Comparison of ENCODE assay signal across 8 mouse cellular contexts in genomic region chrY:808991-809661, GRCm38 (mm10). TPM values are rescaled to one million over a fixed set of nuclear protein-coding genes. Genes with fewer than 3 reads are reported as not detected.
DNase-seq lines count a peak whose midpoint lies in the region; ATAC-seq and TF ChIP-seq lines count a peak whose summit lies in the region.

No protein-coding gene starts in this region.

- peak overlapping the region; percentile 48 for H3K4me2 ChIP-seq in heart, embryonic 16.5 days (ENCODE audit: low read depth, low read length)

- peak; percentile 43 for DNase-seq in adrenal gland, postnatal 25 days
- DNase-seq in adrenal gland, postnatal 14 days, result no peak
- DNase-seq in embryo, embryonic 10.5 days (ENCODE audit: low spot score), result peak; percentile 74
- peak; percentile 3 for DNase-seq in liver
- DNase-seq in right cerebral cortex, adult 2 months (ENCODE audit: low spot score in 2 of 2), result no peak
- DNase-seq in layer of hippocampus, adult 9-10 months (ENCODE audit: low spot score), result no peak

- H3K36me3 ChIP-seq in heart, embryonic 16.5 days (ENCODE audit: control insufficient read depth, insufficient read depth), result no peaks in the 10 kb centered on the region

- H3K27ac ChIP-seq in heart, embryonic 16.5 days (ENCODE audit: low read length), result no peak overlapping the region
- no peak overlapping the region for H3K27ac ChIP-seq in olfactory bulb, adult 2 months (ENCODE audit: insufficient read depth, low read depth, low read length)

- ATAC-seq in heart, embryonic 16.5 days (replicated peaks; ENCODE audit: extremely low read depth, insufficient read depth, low FRiP score), result no peak

- WGBS in heart, embryonic 16.5 days, result 0% methylated on average over 10 of the region's 15 CpGs
- under 1% methylated on average over 15 of the region's 15 CpGs for WGBS in olfactory bulb, adult 2 months

- peak overlapping the region; percentile 28 for H3K4me3 ChIP-seq in heart, embryonic 16.5 days (ENCODE audit: low read length)
- peak overlapping the region; percentile 18; the same call in 1 of the 2 replicates for H3K4me3 ChIP-seq in olfactory bulb, adult 2 months (ENCODE audit: insufficient read depth, low read depth, low read length)

- H3K9me3 ChIP-seq in heart, embryonic 16.5 days (replicated peaks; ENCODE audit: control insufficient read depth, low read length), result no peaks in the 10 kb centered on the region

- TF ChIP-seq CTCF in olfactory bulb, adult 2 months (IDR thresholded peaks at IDR 0.05; ENCODE audit: insufficient read depth, low read depth, low read length), result no peak

- no peaks in the 10 kb centered on the region for H3K27me3 ChIP-seq in heart, embryonic 16.5 days (ENCODE audit: control insufficient read depth, insufficient read depth, low read length)

- no peak overlapping the region for H3K9ac ChIP-seq in heart, embryonic 16.5 days (ENCODE audit: low read length)

- TF ChIP-seq POLR2A in olfactory bulb, adult 2 months (IDR thresholded peaks at IDR 0.05; ENCODE audit: insufficient read depth, low read depth, low read length), result no peak

- no peaks in the 10 kb centered on the region for H3K4me1 ChIP-seq in heart, embryonic 16.5 days (ENCODE audit: control insufficient read depth, insufficient read depth, low read length)
- no peaks in the 10 kb centered on the region for H3K4me1 ChIP-seq in olfactory bulb, adult 2 months (ENCODE audit: control insufficient read depth, insufficient read depth, low read length)

RNA-seq across cellular contexts. Expression of gene Uba1y, which starts 9.3 kb away (rescaled TPM):
- not detected in 2 replicates for total RNA-seq in adrenal gland, postnatal 25 days (2021)
- 0.11 TPM in 1 of 2 replicates, not detected in the other for total RNA-seq in adrenal gland, postnatal 14 days (2021)
- polyA plus RNA-seq in heart, embryonic 16.5 days (2015; fragmentation: Nextera tagmentation; extraction: Ambion mirVana), result not detected in 2 replicates
- not detected in 2 replicates for polyA plus RNA-seq in olfactory bulb, adult 2 months (2012; ENCODE audit: insufficient read depth, insufficient read length, low replicate concordance, missing spikeins)

RNA-seq across cellular contexts. Expression of gene Zfy1, which starts 11.9 kb away (rescaled TPM):
- total RNA-seq in adrenal gland, postnatal 25 days (2021), result not detected in 2 replicates
- total RNA-seq in adrenal gland, postnatal 14 days (2021), result not detected in 2 replicates
- polyA plus RNA-seq in heart, embryonic 16.5 days (2015; fragmentation: Nextera tagmentation; extraction: Ambion mirVana), result not detected in 2 replicates
- polyA plus RNA-seq in olfactory bulb, adult 2 months (2012; ENCODE audit: insufficient read depth, insufficient read length, low replicate concordance, missing spikeins), result not detected in 2 replicates

Comparison
In these comparisons a context has a peak if more than half of its experiments do, and no peak if none do; other contexts are left out.
1. DNase-seq: peak in adrenal gland, postnatal 25 days (single experiment), embryo, embryonic 10.5 days (single experiment) and liver (single experiment); none in adrenal gland, postnatal 14 days (single experiment), right cerebral cortex, adult 2 months (0 of 2) and layer of hippocampus, adult 9-10 months (single experiment).